Mouse (Mus musculus): Measurements from ENCODE around the gene Xndc1. TPM values are rescaled to one million over a fixed set of nuclear protein-coding genes. Genes with fewer than 3 reads are reported as not detected.
A peak's percentile ranks its signal among the peaks of the same experiment; 100 is the strongest.

Gene Xndc1
- total RNA-seq, 1 experiment, result 32.2 TPM

DNA sequence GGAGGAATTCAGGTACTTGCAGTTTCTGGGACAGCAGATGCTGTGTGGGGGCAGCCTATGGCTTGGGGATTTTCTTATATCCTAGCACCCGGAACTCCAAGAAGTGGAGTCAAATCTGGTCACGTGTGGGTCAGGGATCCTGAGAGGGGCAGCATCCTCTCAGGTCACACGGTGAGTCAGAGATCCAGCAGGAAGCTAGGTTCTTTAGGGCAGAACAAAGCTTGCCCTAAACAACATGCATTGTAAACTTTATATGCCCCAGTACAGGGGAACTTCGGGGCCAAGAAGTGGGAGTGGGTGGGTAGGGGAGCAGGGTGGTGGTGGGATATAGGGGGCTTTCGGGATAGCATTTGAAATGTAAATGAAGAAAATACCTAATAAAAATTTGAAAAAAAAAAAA lies 35.6 kb downstream of the Xndc1 start:
- in situ Hi-C loops (cut with MboI; ENCODE audit: low sequenced_read_pairs in 2 of 2, unreplicated experiment in 2 of 2), result no loop called here
- H3K27ac ChIP-seq (ENCODE audit: insufficient read depth, low read depth, low read length, poor library complexity, severe bottlenecking), result peak overlapping the region; percentile 29; the same call in 1 of the 2 replicates

DNA sequence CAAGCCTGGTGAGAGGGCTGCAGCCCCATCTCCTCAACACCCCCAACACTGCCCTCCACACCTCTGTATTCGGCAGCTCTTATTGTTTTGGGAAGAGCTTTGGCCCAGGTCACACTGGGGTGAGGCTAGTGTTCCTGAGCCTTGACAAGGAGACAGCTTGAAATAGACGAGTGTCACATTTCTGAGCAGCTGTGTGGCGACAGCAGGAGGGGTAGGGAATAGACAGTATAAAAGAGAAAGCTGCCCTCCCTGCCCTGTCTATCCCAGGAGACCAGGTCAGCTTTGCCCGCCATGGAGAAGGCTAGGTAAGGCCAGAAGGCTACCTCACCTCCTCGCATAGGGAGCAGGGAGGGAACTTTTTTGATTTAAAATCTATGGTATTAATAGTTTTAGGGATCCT lies 36.2 kb downstream of the Xndc1 start, which contains the start of gene Art1:
Art1 (plus strand) TSS at position 257 of the 400 bp plus-strand sequence.
- in situ Hi-C loops (cut with MboI; ENCODE audit: low sequenced_read_pairs in 2 of 2, unreplicated experiment in 2 of 2), result no loop called here

More for the DNA sequence above, 35.6 kb downstream of the Xndc1 start:
- DNase-seq (ENCODE audit: low read depth, low spot score), result no peak
- Histone ChIP-seq H3K9me3 (ENCODE audit: control insufficient read depth, insufficient read depth, low read depth, low read length) (no peaks in the 10 kb centered on the region), H3K9ac (ENCODE audit: insufficient read depth, low read depth, low read length, poor library complexity, severe bottlenecking) (no peak overlapping the region), H3K4me3 (ENCODE audit: insufficient read depth in 1 of 2, low read depth in 1 of 2, low read length in 2 of 2, poor library complexity in 1 of 2, severe bottlenecking in 1 of 2) (0 out of 4 replicates have a peak overlapping the region, but pooled peaks of 1 of the 2 experiments have one; percentile 55), H3K4me1 (ENCODE audit: control insufficient read depth in 2 of 2, insufficient read depth in 2 of 2, low read length in 2 of 2, poor library complexity in 1 of 2) (peaks cover 15 to 24% of the 10 kb centered on the region in 2 experiments), H3K36me3 (ENCODE audit: control insufficient read depth, insufficient read depth, low read length, poor library complexity, severe bottlenecking) (no peaks in the 10 kb centered on the region)
- TF ChIP-seq HCFC1 (IDR thresholded peaks at IDR 0.05; ENCODE audit: borderline replicate concordance, insufficient read depth, low read length) (no peak), CHD2 (IDR thresholded peaks at IDR 0.05; ENCODE audit: low read depth, low read length) (no peak), ZNF384 (IDR thresholded peaks at IDR 0.05; ENCODE audit: low read depth, low read length) (no peak), ZC3H11A (IDR thresholded peaks at IDR 0.05; ENCODE audit: borderline replicate concordance, low read depth, low read length) (no peak), MAFK (IDR thresholded peaks at IDR 0.05; ENCODE audit: insufficient read depth, low read depth, low read length) (no peak)

DNA sequence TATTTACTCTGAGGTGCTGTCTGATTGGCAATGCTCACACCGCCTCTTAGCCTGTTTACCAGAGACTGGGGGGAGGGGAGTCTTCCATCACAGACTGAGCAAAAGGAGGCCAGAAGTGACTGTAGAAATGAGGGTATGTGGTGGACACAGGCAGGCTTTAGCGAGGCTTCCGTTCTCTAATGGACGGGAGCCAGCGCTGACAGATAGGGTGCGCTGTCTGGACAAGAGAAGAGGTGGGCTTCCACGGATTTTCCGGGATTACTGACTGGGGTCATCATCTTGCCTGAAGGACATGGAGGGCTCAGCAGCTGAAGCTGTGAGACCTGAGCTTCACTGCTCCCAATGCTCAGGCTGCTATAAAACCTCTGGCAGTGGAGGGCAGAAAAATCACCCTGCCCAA lies 36.9 kb downstream of the Xndc1 start:
- no peak for TF ChIP-seq ZC3H11A (IDR thresholded peaks at IDR 0.05; ENCODE audit: borderline replicate concordance, low read depth, low read length)
- TF ChIP-seq HCFC1 (IDR thresholded peaks at IDR 0.05; ENCODE audit: borderline replicate concordance, insufficient read depth, low read length), result no peak
- TF ChIP-seq CHD2 (IDR thresholded peaks at IDR 0.05; ENCODE audit: low read depth, low read length), result no peak
- no peak for TF ChIP-seq MAFK (IDR thresholded peaks at IDR 0.05; ENCODE audit: insufficient read depth, low read depth, low read length)
- TF ChIP-seq ZNF384 (IDR thresholded peaks at IDR 0.05; ENCODE audit: low read depth, low read length), result no peak
- Histone ChIP-seq H3K36me3 (ENCODE audit: control insufficient read depth, insufficient read depth, low read length, poor library complexity, severe bottlenecking) (no peaks in the 10 kb centered on the region), H3K9me3 (ENCODE audit: control insufficient read depth, insufficient read depth, low read depth, low read length) (no peaks in the 10 kb centered on the region), H3K4me3 (ENCODE audit: insufficient read depth in 1 of 2, low read depth in 1 of 2, low read length in 2 of 2, poor library complexity in 1 of 2, severe bottlenecking in 1 of 2) (peak overlapping the region; percentile 27 to 52), H3K4me1 (ENCODE audit: control insufficient read depth in 2 of 2, insufficient read depth in 2 of 2, low read length in 2 of 2, poor library complexity in 1 of 2) (peaks cover 15 to 25% of the 10 kb centered on the region in 2 experiments), H3K27ac (ENCODE audit: insufficient read depth, low read depth, low read length, poor library complexity, severe bottlenecking) (no peak overlapping the region), H3K9ac (ENCODE audit: insufficient read depth, low read depth, low read length, poor library complexity, severe bottlenecking) (peak overlapping the region; percentile 19; the same call in 1 of the 2 replicates)
- in situ Hi-C loops (cut with MboI; ENCODE audit: low sequenced_read_pairs in 2 of 2, unreplicated experiment in 2 of 2), result no loop called here
- DNase-seq (ENCODE audit: low read depth, low spot score), result no peak

More for the DNA sequence above, 36.2 kb downstream of the Xndc1 start, which contains the start of gene Art1:
- H3K4me1 ChIP-seq (ENCODE audit: control insufficient read depth in 2 of 2, insufficient read depth in 2 of 2, low read length in 2 of 2, poor library complexity in 1 of 2), result peaks cover 15 to 25% of the 10 kb centered on the region in 2 experiments
- no peak for DNase-seq (ENCODE audit: low read depth, low spot score)
- no peaks in the 10 kb centered on the region for H3K9me3 ChIP-seq (ENCODE audit: control insufficient read depth, insufficient read depth, low read depth, low read length)
- TF ChIP-seq HCFC1 (IDR thresholded peaks at IDR 0.05; ENCODE audit: borderline replicate concordance, insufficient read depth, low read length) (no peak), CHD2 (IDR thresholded peaks at IDR 0.05; ENCODE audit: low read depth, low read length) (no peak), MAFK (IDR thresholded peaks at IDR 0.05; ENCODE audit: insufficient read depth, low read depth, low read length) (no peak), ZC3H11A (IDR thresholded peaks at IDR 0.05; ENCODE audit: borderline replicate concordance, low read depth, low read length) (no peak), ZNF384 (IDR thresholded peaks at IDR 0.05; ENCODE audit: low read depth, low read length) (no peak)
- peak within 1 kb of the TSS; percentile 27 to 55 for H3K4me3 ChIP-seq (ENCODE audit: insufficient read depth in 1 of 2, low read depth in 1 of 2, low read length in 2 of 2, poor library complexity in 1 of 2, severe bottlenecking in 1 of 2)
- peak within 1 kb of the TSS; percentile 19; the same call in 1 of the 2 replicates for H3K9ac ChIP-seq (ENCODE audit: insufficient read depth, low read depth, low read length, poor library complexity, severe bottlenecking)
- H3K36me3 ChIP-seq (ENCODE audit: control insufficient read depth, insufficient read depth, low read length, poor library complexity, severe bottlenecking), result no peaks in the 10 kb centered on the region
- H3K27ac ChIP-seq (ENCODE audit: insufficient read depth, low read depth, low read length, poor library complexity, severe bottlenecking), result peak within 1 kb of the TSS; percentile 29; the same call in 1 of the 2 replicates

DNA sequence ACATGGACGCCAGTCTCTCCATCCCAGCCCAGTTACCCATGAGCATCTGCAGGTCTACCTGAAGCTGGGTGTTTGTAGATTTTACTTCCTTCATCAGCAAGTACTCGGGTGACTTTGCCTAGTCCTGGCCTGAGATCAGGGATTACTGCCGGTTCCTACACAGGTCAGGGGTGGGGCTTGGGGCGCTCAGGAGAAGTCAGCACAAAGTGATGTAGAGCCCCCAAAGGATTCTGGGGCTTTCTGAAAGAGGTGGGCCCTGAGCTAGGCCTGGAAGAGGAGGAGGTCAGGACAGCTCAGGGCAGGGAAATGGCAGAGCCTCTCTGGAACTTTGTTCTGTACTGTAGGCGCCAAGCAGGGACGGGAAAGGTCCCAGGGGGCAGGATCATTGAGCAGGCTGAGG lies 37.4 kb downstream of the Xndc1 start:
- DNase-seq (ENCODE audit: low read depth, low spot score), result no peak
- Histone ChIP-seq H3K4me1 (ENCODE audit: control insufficient read depth in 2 of 2, insufficient read depth in 2 of 2, low read length in 2 of 2, poor library complexity in 1 of 2) (peaks cover 15 to 25% of the 10 kb centered on the region in 2 experiments), H3K4me3 (ENCODE audit: insufficient read depth in 1 of 2, low read depth in 1 of 2, low read length in 2 of 2, poor library complexity in 1 of 2, severe bottlenecking in 1 of 2) (peak overlapping the region; percentile 42 to 52), H3K9ac (ENCODE audit: insufficient read depth, low read depth, low read length, poor library complexity, severe bottlenecking) (peak overlapping the region; percentile 72), H3K36me3 (ENCODE audit: control insufficient read depth, insufficient read depth, low read length, poor library complexity, severe bottlenecking) (no peaks in the 10 kb centered on the region), H3K9me3 (ENCODE audit: control insufficient read depth, insufficient read depth, low read depth, low read length) (no peaks in the 10 kb centered on the region), H3K27ac (ENCODE audit: insufficient read depth, low read depth, low read length, poor library complexity, severe bottlenecking) (no peak overlapping the region)
- in situ Hi-C loops (cut with MboI; ENCODE audit: low sequenced_read_pairs in 2 of 2, unreplicated experiment in 2 of 2), result no loop called here
- TF ChIP-seq HCFC1 (IDR thresholded peaks at IDR 0.05; ENCODE audit: borderline replicate concordance, insufficient read depth, low read length), result no peak
- TF ChIP-seq ZC3H11A (IDR thresholded peaks at IDR 0.05; ENCODE audit: borderline replicate concordance, low read depth, low read length), result no peak

All from ES-E14 (cell line).